Mouse (Mus musculus) ES-Bruce4 (cell line): ENCODE results near the gene Ncoa4.

Experiments used
- CTCF ChIP-seq: IDR thresholded peaks from one replicate; pipeline ENCODE4 v1.8.1; 2011; ENCODE audit warnings: low read depth, low read length
- EP300 ChIP-seq: IDR thresholded peaks from 2 replicates; pipeline ENCODE4 v1.6.1; 2011; ENCODE audit warnings: low read depth, low read length; ENCODE audit not compliant: insufficient read depth
- POLR2A ChIP-seq: IDR thresholded peaks from one replicate; pipeline ENCODE4 v1.8.1; 2011; ENCODE audit warnings: low read length; ENCODE audit not compliant: insufficient read depth

DNA sequence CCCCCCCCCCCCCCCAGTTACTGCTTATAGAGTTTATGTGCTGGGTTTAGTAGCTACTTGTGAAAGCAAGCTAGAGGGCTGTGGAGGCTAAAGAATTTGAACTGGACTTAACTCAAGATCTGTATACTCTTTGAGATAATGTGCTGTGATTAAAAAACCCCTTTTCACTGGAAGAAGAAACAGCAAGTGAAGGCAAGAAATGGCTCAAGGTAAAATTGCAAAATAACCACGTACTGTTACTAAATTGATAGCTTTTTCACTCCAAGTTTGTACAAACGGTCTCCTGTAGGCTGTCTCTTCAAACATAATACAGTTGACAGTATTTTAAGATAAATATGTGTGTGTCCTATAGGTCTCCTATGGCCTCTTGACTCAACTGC, 6.4 kb downstream of the Ncoa4 start:
- TF ChIP-seq EP300 (no peak), POLR2A (no peak), CTCF (no peak)
